Mouse (Mus musculus) hematopoietic stem cell, adult 5-6 weeks (primary cell): ENCODE measurements at regions not wholly inside any gene's neighbourhood (a gene's known extent, or its start where the extent isn't known, plus 50 kb on each side); places are given as distances from the start of the nearest gene placed in this dataset.

Source experiments
- ATAC-seq, 2 experiments: fragments of 125-278 bp in 1 of 2; replicated peaks in 1 of 2; 2 replicates each; pipeline ENCODE4 v1.8.0; 2016 to 2017; ENCODE audit warnings: inconsistent platforms in 2 of 2, mild to moderate bottlenecking in 2 of 2, moderate number of reproducible peaks in 2 of 2, low read depth in 1 of 2, moderate TSS enrichment in 1 of 2; ENCODE audit not compliant: low FRiP score in 2 of 2, poor library complexity in 2 of 2, severe bottlenecking in 2 of 2, insufficient read depth in 1 of 2, low TSS enrichment in 1 of 2

DNA sequence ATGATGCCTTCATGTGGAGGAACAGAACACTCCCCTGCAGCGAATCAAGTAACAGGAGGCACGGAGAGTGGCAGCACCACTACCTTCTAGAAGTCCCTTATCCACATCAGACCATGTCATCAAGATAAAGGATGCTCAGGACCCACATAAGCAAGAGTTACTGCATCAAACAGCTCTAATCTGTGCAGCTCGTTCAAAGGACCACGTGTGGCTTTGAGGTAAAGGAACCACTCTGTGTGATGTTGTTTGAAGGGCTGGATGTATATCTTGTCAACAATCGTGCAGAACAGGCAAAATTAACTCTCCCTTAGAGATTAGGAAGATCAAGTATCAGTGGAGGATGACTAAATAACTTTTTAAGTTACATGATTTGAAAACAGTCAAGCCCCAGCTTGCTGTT lies 68.8 kb upstream of the Cd44 start:
- ATAC-seq: no peak

DNA sequence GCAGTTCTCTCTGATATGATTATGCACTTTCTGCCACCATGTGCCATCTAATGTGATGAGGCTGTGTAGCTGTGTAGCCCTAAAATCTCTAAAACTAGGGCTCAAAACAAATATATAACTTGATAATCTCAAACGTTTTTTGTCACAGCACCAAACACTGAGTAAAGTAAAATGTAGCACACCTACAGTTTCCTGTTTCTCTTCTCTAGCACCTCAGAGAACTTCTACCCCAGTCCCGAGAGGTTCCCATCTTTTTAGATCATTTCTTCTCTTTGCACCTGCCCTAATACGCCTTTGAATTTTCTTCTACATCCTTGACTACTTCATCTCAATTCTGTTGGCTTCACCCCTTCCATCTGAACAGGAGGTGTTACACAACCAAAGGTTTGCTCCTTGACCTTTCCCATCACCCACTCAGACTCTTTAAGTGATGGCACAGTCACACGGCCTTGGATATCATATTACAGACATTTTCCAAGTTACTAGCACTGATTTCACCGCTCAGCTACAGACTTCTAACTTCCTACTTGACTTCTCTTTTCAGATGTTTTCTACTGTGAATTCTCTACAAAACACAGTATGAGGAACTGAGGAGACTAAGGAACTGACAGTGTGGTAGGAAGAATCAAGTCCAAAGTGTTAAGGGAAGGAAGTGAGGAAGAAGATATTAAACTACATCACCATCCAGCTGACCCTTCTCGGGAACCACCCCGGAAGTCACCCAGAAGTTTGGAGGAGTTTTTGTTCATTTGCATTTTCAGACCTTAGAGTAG lies 66.7 kb upstream of the Cd44 start:
- peak; percentile 65 to 67 for ATAC-seq

DNA sequence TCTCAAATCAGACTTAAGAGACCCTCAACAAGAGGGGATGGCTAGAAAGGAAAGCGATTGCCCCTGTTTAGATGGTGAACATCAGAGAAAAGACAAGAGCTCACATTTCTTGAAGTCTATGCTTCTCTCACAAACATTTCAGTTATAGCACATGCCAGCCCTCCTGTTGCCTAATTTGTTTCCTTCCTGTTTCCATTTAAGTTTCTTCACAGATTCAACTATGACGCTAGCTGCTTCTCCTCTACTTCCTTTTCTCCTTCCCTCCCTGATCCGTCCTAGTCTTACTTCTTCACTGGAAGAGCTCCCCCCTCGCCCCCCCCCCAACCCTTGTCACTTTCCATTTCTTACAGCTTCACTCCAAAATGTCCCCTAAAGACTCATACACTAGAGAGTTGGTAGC lies 66.0 kb upstream of the Cd44 start:
- ATAC-seq: peak; percentile 48; a peak in 2 of 4 replicates

DNA sequence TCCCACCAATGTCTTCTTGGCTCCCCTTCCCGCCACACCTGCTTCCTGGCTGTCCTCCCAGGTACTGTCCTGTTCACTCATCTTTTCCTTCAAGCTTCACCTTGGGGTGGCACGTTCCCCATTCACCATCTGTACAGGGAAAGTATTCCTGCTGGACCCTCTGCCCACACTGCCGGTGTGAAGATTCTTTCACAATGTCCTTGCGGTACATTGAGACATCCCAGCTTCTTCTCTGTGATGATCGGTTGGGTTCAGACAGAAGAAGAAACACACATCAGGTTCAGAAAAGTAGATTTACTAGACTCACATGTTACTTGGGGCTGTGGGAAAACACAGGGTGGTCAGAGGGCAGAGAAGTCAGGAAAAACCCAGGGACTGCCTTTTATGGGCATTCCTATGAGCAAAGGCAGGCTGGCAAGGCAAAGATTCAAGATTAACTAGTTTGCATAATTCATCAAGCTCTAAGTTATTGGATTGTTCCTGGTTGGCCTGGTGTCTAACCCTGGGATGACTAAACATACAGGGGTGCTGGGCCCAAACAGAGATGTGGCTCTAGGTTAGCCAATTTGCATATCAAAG lies 57.7 kb upstream of the Cd44 start:
- ATAC-seq: peak in 1 of 2 experiments; percentile 69; a peak in 1 of 4 replicates

DNA sequence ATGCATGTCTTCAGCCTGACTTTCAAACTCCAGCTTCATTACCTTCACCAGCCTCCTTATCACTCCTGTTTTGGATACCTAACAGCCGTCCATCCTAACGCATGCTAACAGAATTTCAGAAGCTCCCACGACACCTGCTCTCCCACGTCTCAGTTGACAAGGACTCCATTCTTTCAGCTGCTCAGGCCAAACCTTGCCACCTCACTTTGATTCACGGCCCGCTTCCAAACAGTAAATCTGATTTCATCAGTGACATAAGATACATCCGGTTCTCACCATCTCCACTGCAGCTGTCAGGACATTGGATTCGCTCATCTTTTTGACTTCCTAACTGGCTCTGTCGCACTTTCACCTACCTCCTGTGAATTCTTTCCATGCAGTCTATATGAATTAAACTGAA lies 57.1 kb upstream of the Cd44 start:
- no peak for ATAC-seq

DNA sequence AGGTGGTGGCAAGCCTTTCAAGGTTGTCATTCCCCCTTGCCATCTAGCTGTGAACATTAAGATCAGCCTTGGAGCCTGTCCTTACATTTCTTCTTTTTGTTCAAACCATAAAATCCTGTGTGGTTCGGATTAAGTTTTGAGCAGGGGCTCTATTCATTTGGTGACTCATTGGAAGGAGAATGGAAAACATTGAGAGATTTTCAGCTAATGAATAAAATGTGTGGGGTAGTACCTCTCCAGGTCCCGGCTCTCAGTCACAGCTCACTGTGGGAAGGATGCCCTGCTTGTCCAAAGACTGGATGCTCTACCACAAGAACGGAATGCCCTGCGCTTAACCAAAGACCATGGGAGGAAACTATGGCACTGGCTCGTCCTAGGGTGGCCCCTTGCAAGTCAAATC lies 56.3 kb upstream of the Cd44 start:
- no peak for ATAC-seq

DNA sequence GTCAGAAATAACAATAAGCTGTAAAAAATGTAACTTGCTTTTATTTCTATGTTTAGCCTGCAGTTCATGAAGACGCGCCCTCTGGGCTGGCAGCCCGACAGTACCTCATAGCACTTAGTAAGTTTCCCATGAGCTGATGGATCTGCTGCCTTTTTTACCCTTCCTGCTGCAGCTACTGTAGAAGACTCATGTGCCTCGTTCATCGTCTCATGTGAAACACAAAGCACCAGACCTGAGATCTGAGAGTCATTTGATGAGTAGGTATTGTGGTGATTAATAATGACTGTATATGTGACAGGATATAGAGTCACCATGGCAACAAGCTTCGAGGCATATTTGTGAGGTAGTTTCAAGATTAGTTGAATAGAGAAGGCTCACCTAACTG lies 55.4 kb upstream of the Cd44 start:
- no peak for ATAC-seq

DNA sequence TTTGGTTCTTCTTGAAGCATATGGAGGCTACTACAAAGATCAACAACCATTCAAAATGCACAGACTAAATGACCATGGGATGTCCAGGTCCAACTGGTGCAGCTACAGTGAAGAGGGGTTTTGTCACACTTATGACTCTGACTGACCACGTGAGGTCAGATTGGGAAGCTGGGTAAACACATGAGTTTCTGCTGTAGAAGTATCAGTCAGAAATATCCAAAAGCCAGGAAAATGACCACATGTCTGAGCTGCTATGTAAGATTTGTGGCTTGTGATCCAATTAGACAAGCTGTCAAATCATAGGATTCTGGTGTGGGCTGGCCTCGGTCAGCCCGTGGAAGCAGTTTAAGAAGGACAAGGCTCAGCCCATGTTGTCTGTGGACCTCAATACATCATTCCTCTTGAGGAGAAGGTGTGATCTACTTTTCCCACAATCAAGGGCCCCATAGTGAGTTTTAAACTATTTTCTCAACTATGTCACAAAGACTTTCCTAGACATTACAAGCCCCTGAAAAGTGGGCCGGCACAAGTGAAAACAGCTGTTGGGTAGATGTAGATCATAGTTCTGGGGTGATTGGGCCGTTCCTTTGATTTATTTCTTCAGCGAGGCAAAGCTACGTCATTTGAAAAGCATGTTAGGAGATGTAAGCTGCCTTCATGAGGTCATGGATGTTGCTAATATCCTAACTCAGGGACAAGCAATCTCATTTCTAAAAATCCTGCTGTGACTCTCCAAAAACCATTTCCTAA lies 54.8 kb upstream of the Cd44 start:
- ATAC-seq: no peak

DNA sequence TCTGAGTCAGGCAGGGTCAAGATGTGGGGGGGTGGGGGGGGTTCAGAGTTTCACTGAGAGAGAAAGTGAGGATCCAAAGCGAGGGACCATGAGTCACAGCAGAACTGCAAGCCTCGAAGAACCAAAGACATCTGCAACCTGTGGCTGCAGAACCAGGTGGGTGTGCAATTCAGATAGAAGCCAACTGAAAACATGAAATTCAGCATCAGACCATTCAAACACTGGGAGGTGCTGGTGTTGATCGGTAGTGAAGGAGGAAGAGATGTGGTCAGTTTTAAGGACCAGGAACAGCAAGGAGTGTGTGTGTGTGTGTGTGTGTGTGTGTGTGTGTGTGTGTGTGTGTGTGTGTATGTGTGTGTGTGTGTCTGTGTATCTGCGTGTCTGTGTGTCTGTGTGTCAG lies 53.8 kb upstream of the Cd44 start:
- no peak for ATAC-seq
